In the genomic region with DNA sequence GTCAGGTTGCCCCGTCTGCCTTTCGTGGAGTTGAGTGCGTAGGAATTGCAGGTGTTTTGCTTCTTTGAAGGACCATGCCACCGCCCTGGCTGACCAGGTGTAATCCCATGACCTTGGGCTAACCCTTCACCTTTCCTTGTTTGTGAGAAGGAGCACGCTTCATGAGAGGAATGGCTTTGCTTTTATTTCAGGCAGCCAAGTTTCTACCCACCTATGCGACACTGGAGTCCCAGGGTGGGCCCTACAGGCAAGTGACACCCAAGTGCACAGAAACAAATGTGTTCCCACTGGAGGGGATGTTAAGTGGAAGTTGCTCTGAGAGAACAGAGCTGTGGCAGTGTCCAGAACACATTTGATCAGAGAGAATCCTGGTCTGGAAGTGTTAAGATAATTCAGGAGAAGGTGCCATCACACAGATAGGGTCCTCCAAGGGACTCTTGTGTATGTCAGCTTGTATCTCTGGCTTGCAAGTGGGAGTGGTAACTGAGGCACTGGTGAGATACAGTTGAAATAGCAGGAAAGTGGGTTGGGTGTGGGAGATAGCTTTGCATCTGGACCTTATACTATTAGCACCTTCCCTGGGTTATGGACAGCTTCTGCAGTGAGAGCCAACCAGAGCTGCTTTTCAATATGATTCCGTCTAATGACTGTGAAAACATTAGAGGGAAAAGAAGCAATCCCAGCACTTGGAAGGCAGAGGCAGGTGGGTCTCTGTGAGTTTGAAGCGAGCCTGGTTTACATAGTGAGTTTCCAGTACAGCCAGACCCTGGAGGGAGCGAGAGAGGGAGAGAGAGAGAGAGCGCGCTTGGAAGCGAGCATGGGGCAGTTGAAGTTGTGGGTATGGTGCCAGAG, we compare ENCODE assay signal across 8 mouse cellular contexts. TPM values are rescaled to one million over a fixed set of nuclear protein-coding genes. Genes with fewer than 3 reads are reported as not detected.
DNase-seq lines count a peak whose midpoint lies in the region; ATAC-seq and TF ChIP-seq lines count a peak whose summit lies in the region.

No protein-coding gene starts in this region.

- DNase-seq in lung, postnatal 4 days: no peak
- peak; percentile 77 for DNase-seq in liver
- DNase-seq in spleen, adult 2 months (ENCODE audit: low read depth in 1 of 2, low spot score in 2 of 2): no peak
- no peak for DNase-seq in left cerebral cortex, adult 8-10 months (ENCODE audit: low spot score in 2 of 2)
- DNase-seq in right cerebral cortex, postnatal 36 days (ENCODE audit: low spot score in 2 of 2): no peak
- no peak for DNase-seq in cerebellum, adult 9-10 months

- H3K9me3 ChIP-seq in lung, embryonic 16.5 days (ENCODE audit: control insufficient read depth, low read length): no peaks in the 10 kb centered on the region
- H3K9me3 ChIP-seq in forebrain, embryonic 13.5 days (replicated peaks): no peaks in the 10 kb centered on the region

- no peaks in the 10 kb centered on the region for H3K27me3 ChIP-seq in lung, embryonic 16.5 days (ENCODE audit: control insufficient read depth, insufficient read depth, low read depth, low read length)
- H3K27me3 ChIP-seq in forebrain, embryonic 13.5 days: no peaks in the 10 kb centered on the region
- H3K27me3 ChIP-seq in spleen, adult 2 months (ENCODE audit: control insufficient read depth, insufficient read depth, low read length): no peaks in the 10 kb centered on the region

- peak overlapping the region; percentile 93 for H3K4me2 ChIP-seq in lung, embryonic 16.5 days (ENCODE audit: low read depth, low read length)
- peak overlapping the region; percentile 87 for H3K4me2 ChIP-seq in forebrain, embryonic 13.5 days

- no peak overlapping the region for H3K27ac ChIP-seq in lung, embryonic 16.5 days (ENCODE audit: low read length)
- H3K27ac ChIP-seq in forebrain, embryonic 13.5 days: no peak overlapping the region
- peak overlapping the region; percentile 10; the same call in 1 of the 2 replicates for H3K27ac ChIP-seq in spleen, adult 2 months (ENCODE audit: insufficient read depth, low read length)

- no peak for TF ChIP-seq CTCF in spleen, adult 2 months (IDR thresholded peaks at IDR 0.05; ENCODE audit: extremely low read depth, insufficient read depth, insufficient read length, insufficient replicate concordance)

- 49% methylated on average over 12 of the region's 12 CpGs for WGBS in lung, embryonic 16.5 days
- 58% methylated on average over 12 of the region's 12 CpGs for WGBS in forebrain, embryonic 13.5 days
- 67% methylated on average over 12 of the region's 12 CpGs for WGBS in spleen, adult 2 months

- H3K4me1 ChIP-seq in lung, embryonic 16.5 days (replicated peaks; ENCODE audit: control insufficient read depth, insufficient read depth, low read length): peaks cover 10% of the 10 kb centered on the region
- H3K4me1 ChIP-seq in forebrain, embryonic 13.5 days: peaks cover 22% of the 10 kb centered on the region
- peaks cover 2% of the 10 kb centered on the region; the same call in 1 of the 2 replicates for H3K4me1 ChIP-seq in spleen, adult 2 months (ENCODE audit: control insufficient read depth, insufficient read depth, insufficient read length)

- H3K4me3 ChIP-seq in lung, embryonic 16.5 days (ENCODE audit: low read length): peak overlapping the region; percentile 98
- peak overlapping the region; percentile 89 for H3K4me3 ChIP-seq in forebrain, embryonic 13.5 days
- peak overlapping the region; percentile 94; the same call in 1 of the 2 replicates for H3K4me3 ChIP-seq in spleen, adult 2 months (ENCODE audit: extremely low read depth, insufficient read depth, insufficient read length)

- H3K9ac ChIP-seq in lung, embryonic 16.5 days (ENCODE audit: low read length): peak overlapping the region; percentile 97
- H3K9ac ChIP-seq in forebrain, embryonic 13.5 days: peak overlapping the region; percentile 93

- TF ChIP-seq POLR2A in spleen, adult 2 months (IDR thresholded peaks at IDR 0.05; ENCODE audit: low read depth, low read length): no peak

- no peak for ATAC-seq in lung, embryonic 16.5 days (ENCODE audit: low read depth)
- ATAC-seq in forebrain, embryonic 13.5 days: no peak

- H3K36me3 ChIP-seq in lung, embryonic 16.5 days (ENCODE audit: control insufficient read depth, insufficient read depth, low read length): peaks cover 7% of the 10 kb centered on the region
- peaks cover 23% of the 10 kb centered on the region for H3K36me3 ChIP-seq in forebrain, embryonic 13.5 days (ENCODE audit: poor library complexity, severe bottlenecking)
- peaks cover 2% of the 10 kb centered on the region; the same call in 1 of the 2 replicates for H3K36me3 ChIP-seq in spleen, adult 2 months (ENCODE audit: control insufficient read depth, insufficient read depth, low read length)

RNA-seq across cellular contexts. Expression of a gene that starts 9.9 kb away (rescaled TPM):
- polyA plus RNA-seq in lung, embryonic 16.5 days (2015; fragmentation: Nextera tagmentation; extraction: Ambion mirVana): 60.3 and 65.2 TPM in 2 replicates
- polyA plus RNA-seq in forebrain, embryonic 13.5 days (2015; fragmentation: Nextera tagmentation; extraction: Ambion mirVana): 61.1 and 69.5 TPM in 2 replicates
- polyA plus RNA-seq in spleen, adult 2 months (2012; rRNA removed): 26.8 and 27.0 TPM in 2 replicates
- 10 to 100 TPM; 48.4 to 57.7 (median 52.3) TPM for total RNA-seq in left cerebral cortex, adult 8-10 months (2022)

RNA-seq across cellular contexts. Expression of a gene that starts 14.5 kb away (rescaled TPM):
- 6.7 and 6.9 TPM in 2 replicates for polyA plus RNA-seq in lung, embryonic 16.5 days (2015; fragmentation: Nextera tagmentation; extraction: Ambion mirVana)
- 0.13 TPM in 1 of 2 replicates, not detected in the other for polyA plus RNA-seq in forebrain, embryonic 13.5 days (2015; fragmentation: Nextera tagmentation; extraction: Ambion mirVana)
- polyA plus RNA-seq in spleen, adult 2 months (2012; rRNA removed): 0.02 and 0.23 TPM in 2 replicates
- not detected for total RNA-seq in left cerebral cortex, adult 8-10 months (2022)

RNA-seq across cellular contexts. Expression of a gene that starts 31.8 kb away (rescaled TPM):
- polyA plus RNA-seq in lung, embryonic 16.5 days (2015; fragmentation: Nextera tagmentation; extraction: Ambion mirVana): 17.7 and 20.4 TPM in 2 replicates
- 1.5 and 1.7 TPM in 2 replicates for polyA plus RNA-seq in forebrain, embryonic 13.5 days (2015; fragmentation: Nextera tagmentation; extraction: Ambion mirVana)
- 35.8 and 45.5 TPM in 2 replicates for polyA plus RNA-seq in spleen, adult 2 months (2012; rRNA removed)
- 1 to 10 TPM; 2.3 to 2.6 (median 2.5) TPM for total RNA-seq in left cerebral cortex, adult 8-10 months (2022)

RNA-seq across cellular contexts. Expression of a gene that starts 40.5 kb away (rescaled TPM):
- polyA plus RNA-seq in lung, embryonic 16.5 days (2015; fragmentation: Nextera tagmentation; extraction: Ambion mirVana): 153 and 165 TPM in 2 replicates
- 40.7 and 45.2 TPM in 2 replicates for polyA plus RNA-seq in forebrain, embryonic 13.5 days (2015; fragmentation: Nextera tagmentation; extraction: Ambion mirVana)
- 90.8 and 113 TPM in 2 replicates for polyA plus RNA-seq in spleen, adult 2 months (2012; rRNA removed)
- 10 to 100 TPM; 41.0 to 52.8 (median 44.8) TPM for total RNA-seq in left cerebral cortex, adult 8-10 months (2022)

RNA-seq across cellular contexts. Expression of a gene that starts 54.1 kb away (rescaled TPM):
- 16.6 and 18.5 TPM in 2 replicates for polyA plus RNA-seq in lung, embryonic 16.5 days (2015; fragmentation: Nextera tagmentation; extraction: Ambion mirVana)
- polyA plus RNA-seq in forebrain, embryonic 13.5 days (2015; fragmentation: Nextera tagmentation; extraction: Ambion mirVana): 0.25 TPM in 1 of 2 replicates, not detected in the other
- polyA plus RNA-seq in spleen, adult 2 months (2012; rRNA removed): 30.1 and 36.7 TPM in 2 replicates
- total RNA-seq in left cerebral cortex, adult 8-10 months (2022): under 1 TPM in 1 of 4 experiments, not detected in 3; 0.57 TPM
